Mouse (Mus musculus): ENCODE measurements around the gene Ttc21b. TPM values are rescaled to one million over a fixed set of nuclear protein-coding genes. Genes with fewer than 3 reads are reported as not detected.
"Not testable (repeated sequence)": the region's sequence is repeated elsewhere in the genome, so short reads cannot be mapped to it uniquely, and the experiment has no call there.

The Ttc21b gene
- polyA plus RNA-seq, 1 experiment: not detected

DNA sequence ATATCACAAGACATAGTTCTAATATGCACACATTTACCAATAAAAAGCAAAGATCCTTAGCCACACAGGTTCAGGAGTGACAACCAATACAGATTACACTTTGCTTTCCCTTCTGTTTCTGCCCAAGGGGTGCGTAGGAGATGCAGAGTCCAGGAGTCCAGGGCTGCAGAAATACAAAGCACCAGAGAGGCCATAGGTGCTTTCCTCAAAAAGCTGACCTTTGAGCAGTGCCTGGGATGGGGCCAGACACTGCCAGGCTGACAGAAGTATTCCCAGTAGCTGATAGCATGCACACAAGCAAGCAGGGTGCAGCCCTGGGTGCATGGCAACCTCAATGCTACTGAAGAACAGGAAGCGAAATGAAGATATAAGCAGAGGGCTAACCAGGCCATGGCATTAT, 52.2 kb downstream of the Ttc21b start:
- TF ChIP-seq CTCF (IDR thresholded peaks at IDR 0.05; ENCODE audit: insufficient read depth, low read depth, low read length): no peak
- TF ChIP-seq POLR2A (IDR thresholded peaks at IDR 0.05; ENCODE audit: insufficient read depth, low read depth, low read length): no peak
- Histone ChIP-seq H3K4me3 (ENCODE audit: insufficient read depth, low read depth, low read length) (no peak overlapping the region), H3K27ac (ENCODE audit: insufficient read depth, low read depth, low read length) (no peak overlapping the region), H3K4me1 (ENCODE audit: control insufficient read depth, insufficient read depth, low read length) (no peaks in the 10 kb centered on the region)
- WGBS: 96% methylated on average over 2 of the region's 2 CpGs

GRCm38 (mm10) chr2:66200195-66200594, 56.2 kb downstream of the Ttc21b start:
- Histone ChIP-seq H3K27ac (ENCODE audit: insufficient read depth, low read depth, low read length) (no peak overlapping the region), H3K4me3 (ENCODE audit: insufficient read depth, low read depth, low read length) (no peak overlapping the region), H3K4me1 (ENCODE audit: control insufficient read depth, insufficient read depth, low read length) (no peaks in the 10 kb centered on the region)
- TF ChIP-seq POLR2A (IDR thresholded peaks at IDR 0.05; ENCODE audit: insufficient read depth, low read depth, low read length): no peak
- TF ChIP-seq CTCF (IDR thresholded peaks at IDR 0.05; ENCODE audit: insufficient read depth, low read depth, low read length): no peak
- WGBS: 67% methylated on average over 3 of the region's 3 CpGs

DNA sequence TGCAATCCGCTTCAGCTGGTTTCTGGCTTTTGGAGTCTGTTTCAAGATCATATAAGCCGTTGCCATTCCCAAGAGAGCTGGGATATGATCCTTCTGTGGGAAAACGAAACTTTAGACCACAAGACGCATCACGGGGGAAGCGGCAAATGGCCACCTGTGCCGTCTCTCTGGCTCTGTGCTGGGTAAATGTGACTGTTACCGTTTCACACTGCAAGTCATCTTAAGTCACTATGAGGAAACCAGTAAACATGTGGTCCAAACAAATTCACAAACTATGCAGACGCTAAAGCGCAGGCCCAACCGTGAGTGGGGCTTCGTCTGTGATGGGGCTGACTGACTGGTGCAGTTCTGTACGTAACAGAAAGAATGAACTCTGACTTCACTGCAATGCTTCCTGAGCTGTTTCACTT, 64.7 kb downstream of the Ttc21b start:
- TF ChIP-seq CTCF (IDR thresholded peaks at IDR 0.05; ENCODE audit: insufficient read depth, low read depth, low read length): no peak
- TF ChIP-seq POLR2A (IDR thresholded peaks at IDR 0.05; ENCODE audit: insufficient read depth, low read depth, low read length): no peak
- Histone ChIP-seq H3K4me1 (ENCODE audit: control insufficient read depth, insufficient read depth, low read length) (no peaks in the 10 kb centered on the region), H3K27ac (ENCODE audit: insufficient read depth, low read depth, low read length) (no peak overlapping the region), H3K4me3 (ENCODE audit: insufficient read depth, low read depth, low read length) (no peak overlapping the region)
- 90% methylated on average over 13 of the region's 13 CpGs for WGBS

DNA sequence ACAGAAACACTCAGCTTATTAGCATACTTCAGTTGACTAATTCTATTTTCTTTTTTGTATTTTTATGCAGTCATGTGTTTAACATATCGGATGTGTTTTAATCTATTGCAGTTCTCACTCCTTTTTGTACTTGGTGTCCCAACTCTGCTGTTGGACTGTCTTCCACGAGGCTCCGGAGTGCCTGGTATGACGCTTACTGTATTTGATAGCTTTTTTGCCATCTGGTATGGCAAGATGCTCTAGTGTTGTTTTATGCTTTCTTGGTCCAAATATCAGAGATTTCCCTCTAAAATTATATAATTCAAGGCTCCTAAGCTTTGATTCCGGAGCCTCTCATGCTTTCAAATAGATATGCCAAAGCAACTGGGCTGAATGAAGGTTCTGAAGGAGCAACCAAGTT, 66.3 kb downstream of the Ttc21b start:
- H3K4me1 ChIP-seq (ENCODE audit: control insufficient read depth, insufficient read depth, low read length): no peaks in the 10 kb centered on the region
- TF ChIP-seq POLR2A (IDR thresholded peaks at IDR 0.05; ENCODE audit: insufficient read depth, low read depth, low read length) (no peak), CTCF (IDR thresholded peaks at IDR 0.05; ENCODE audit: insufficient read depth, low read depth, low read length) (no peak)
- 88% methylated on average over 5 of the region's 5 CpGs for WGBS
- H3K4me3 ChIP-seq (ENCODE audit: insufficient read depth, low read depth, low read length): no peak overlapping the region
- no peak overlapping the region for H3K27ac ChIP-seq (ENCODE audit: insufficient read depth, low read depth, low read length)

GRCm38 (mm10) chr2:66189197-66189596, 67.2 kb downstream of the Ttc21b start:
- not testable (repeated sequence) for H3K4me3 ChIP-seq (ENCODE audit: insufficient read depth, low read depth, low read length); H3K27ac ChIP-seq (ENCODE audit: insufficient read depth, low read depth, low read length); H3K4me1 ChIP-seq (ENCODE audit: control insufficient read depth, insufficient read depth, low read length)
- WGBS: 98% methylated on average over 12 of the region's 12 CpGs

DNA sequence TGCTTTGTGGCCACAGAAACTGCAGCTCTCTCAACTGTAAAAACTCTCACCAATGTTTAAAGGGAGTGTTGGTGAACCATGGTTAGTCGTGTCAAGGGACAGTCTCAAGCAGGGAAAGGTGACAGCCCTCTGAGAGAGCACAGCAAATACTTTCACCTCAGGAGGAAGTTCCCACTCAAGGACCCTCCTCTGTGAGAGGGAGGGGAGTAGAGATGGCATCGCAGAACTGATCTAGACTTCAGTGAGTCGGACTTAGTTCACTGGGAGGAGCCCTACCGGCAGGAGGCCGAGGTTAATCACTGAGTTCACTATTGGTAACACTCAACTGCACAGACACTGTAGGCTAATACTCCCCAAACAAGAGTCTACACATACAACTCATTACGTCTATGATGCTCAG, 68.9 kb downstream of the Ttc21b start:
- H3K4me1 ChIP-seq (ENCODE audit: control insufficient read depth, insufficient read depth, low read length): no peaks in the 10 kb centered on the region
- no peak overlapping the region for H3K27ac ChIP-seq (ENCODE audit: insufficient read depth, low read depth, low read length)
- TF ChIP-seq POLR2A (IDR thresholded peaks at IDR 0.05; ENCODE audit: insufficient read depth, low read depth, low read length) (no peak), CTCF (IDR thresholded peaks at IDR 0.05; ENCODE audit: insufficient read depth, low read depth, low read length) (no peak)
- WGBS: 72% methylated on average over 6 of the region's 6 CpGs
- no peak overlapping the region for H3K4me3 ChIP-seq (ENCODE audit: insufficient read depth, low read depth, low read length)

- Histone ChIP-seq H3K4me1 (ENCODE audit: control insufficient read depth, insufficient read depth, low read length) (no peaks in the 10 kb centered on the region), H3K4me3 (ENCODE audit: insufficient read depth, low read depth, low read length) (no peak overlapping the region), H3K27ac (ENCODE audit: insufficient read depth, low read depth, low read length) (no peak overlapping the region)
- 83% methylated on average over 7 of the region's 7 CpGs for WGBS
- TF ChIP-seq CTCF (IDR thresholded peaks at IDR 0.05; ENCODE audit: insufficient read depth, low read depth, low read length): no peak
- no peak for TF ChIP-seq POLR2A (IDR thresholded peaks at IDR 0.05; ENCODE audit: insufficient read depth, low read depth, low read length)
Measured at GRCm38 (mm10) chr2:66184431-66185164, 71.8 kb downstream of the Ttc21b start.

GRCm38 (mm10) chr2:66180293-66180692, 76.1 kb downstream of the Ttc21b start:
- H3K4me3 ChIP-seq (ENCODE audit: insufficient read depth, low read depth, low read length): no peak overlapping the region
- 11% methylated on average over 10 of the region's 10 CpGs for WGBS
- no peak overlapping the region for H3K27ac ChIP-seq (ENCODE audit: insufficient read depth, low read depth, low read length)
- TF ChIP-seq CTCF (IDR thresholded peaks at IDR 0.05; ENCODE audit: insufficient read depth, low read depth, low read length) (no peak), POLR2A (IDR thresholded peaks at IDR 0.05; ENCODE audit: insufficient read depth, low read depth, low read length) (no peak)
- H3K4me1 ChIP-seq (ENCODE audit: control insufficient read depth, insufficient read depth, low read length): no peaks in the 10 kb centered on the region

- H3K4me1 ChIP-seq (ENCODE audit: control insufficient read depth, insufficient read depth, low read length): no peaks in the 10 kb centered on the region
- no peak overlapping the region for H3K27ac ChIP-seq (ENCODE audit: insufficient read depth, low read depth, low read length)
- H3K4me3 ChIP-seq (ENCODE audit: insufficient read depth, low read depth, low read length): no peak overlapping the region
- TF ChIP-seq CTCF (IDR thresholded peaks at IDR 0.05; ENCODE audit: insufficient read depth, low read depth, low read length): no peak
- TF ChIP-seq POLR2A (IDR thresholded peaks at IDR 0.05; ENCODE audit: insufficient read depth, low read depth, low read length): no peak
- 9% methylated on average over 10 of the region's 10 CpGs for WGBS
Measured at GRCm38 (mm10) chr2:66179782-66180181, 76.6 kb downstream of the Ttc21b start.

- whole genome bisulfite sequencing: 25% methylated on average over 5 of the region's 5 CpGs
Measured at GRCm38 (mm10) chr2:66178848-66179215, 77.6 kb downstream of the Ttc21b start.

More at GRCm38 (mm10) chr2:66178848-66179215, 77.6 kb downstream of the Ttc21b start:
- H3K4me3 ChIP-seq (ENCODE audit: insufficient read depth, low read depth, low read length): no peak overlapping the region
- H3K27ac ChIP-seq (ENCODE audit: insufficient read depth, low read depth, low read length): 0 out of 2 replicates have a peak overlapping the region, but pooled peaks have one; percentile 44
- no peaks in the 10 kb centered on the region for H3K4me1 ChIP-seq (ENCODE audit: control insufficient read depth, insufficient read depth, low read length)
- no peak for TF ChIP-seq POLR2A (IDR thresholded peaks at IDR 0.05; ENCODE audit: insufficient read depth, low read depth, low read length)
- TF ChIP-seq CTCF (IDR thresholded peaks at IDR 0.05; ENCODE audit: insufficient read depth, low read depth, low read length): no peak

Data from olfactory bulb, adult 2 months (tissue).